Mouse (Mus musculus) bone marrow macrophage, adult 2 months (primary cell): ENCODE results near the gene Ccl6.

Experiments
- CTCF ChIP-seq: IDR thresholded peaks from 2 replicates; pipeline ENCODE4 v1.5.1; 2012; ENCODE audit warnings: low read depth, mild to moderate bottlenecking, low read length, moderate library complexity
- POLR2A ChIP-seq: IDR thresholded peaks from 2 replicates; pipeline ENCODE4 v1.6.1; 2012; ENCODE audit warnings: mild to moderate bottlenecking, low read depth, low read length, borderline replicate concordance

- TF ChIP-seq POLR2A (no peak), CTCF (no peak)
Measured at GRCm38 (mm10) chr11:83634425-83634824, 41.5 kb upstream of the Ccl6 start.
